Mouse (Mus musculus) lung, postnatal 10 days (tissue): ENCODE measurements around the gene Dcp1b.

ENCODE experiments used
- DNase-seq: peaks from one replicate; pipeline ENCODE4 v3.0.0; 2021

Dcp1b gene

GRCm38 (mm10) chr6:119235441-119235840, 60.4 kb downstream of the Dcp1b start:
- no peak for DNase-seq

GRCm38 (mm10) chr6:119236241-119236640, 61.2 kb downstream of the Dcp1b start, which contains the start of gene Cacna2d4:
TSS of gene Cacna2d4 (plus strand) at chr6:119236526.
- DNase-seq, result no peak

DNA sequence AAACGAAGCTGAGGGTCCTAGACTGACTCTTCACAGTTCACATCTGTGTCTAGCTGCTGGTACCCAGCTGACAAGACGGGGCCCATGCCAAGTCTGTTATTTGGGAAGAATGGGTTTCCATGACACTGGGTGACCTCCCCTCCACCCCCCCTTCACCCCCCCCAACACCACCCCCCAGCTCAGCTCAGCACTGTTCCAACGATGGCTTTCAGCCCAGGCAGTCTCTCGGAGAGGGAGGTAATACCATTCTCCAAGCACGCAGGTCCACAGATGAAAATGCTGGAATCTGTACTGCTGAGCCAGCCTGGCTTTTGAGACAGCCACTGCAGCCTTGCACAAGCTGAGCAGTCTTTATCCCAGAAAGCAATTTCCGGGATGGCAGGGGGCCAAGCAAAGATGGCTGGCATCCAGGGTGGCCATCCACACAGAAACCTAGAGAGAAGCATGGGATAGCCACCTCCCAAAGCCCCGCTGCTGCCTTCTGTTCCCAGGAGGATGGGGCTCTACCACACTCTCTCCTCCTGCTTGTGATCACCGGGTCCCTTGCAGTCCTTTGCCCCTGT, 62.5 kb downstream of the Dcp1b start:
- peak; percentile 86 for DNase-seq

DNA sequence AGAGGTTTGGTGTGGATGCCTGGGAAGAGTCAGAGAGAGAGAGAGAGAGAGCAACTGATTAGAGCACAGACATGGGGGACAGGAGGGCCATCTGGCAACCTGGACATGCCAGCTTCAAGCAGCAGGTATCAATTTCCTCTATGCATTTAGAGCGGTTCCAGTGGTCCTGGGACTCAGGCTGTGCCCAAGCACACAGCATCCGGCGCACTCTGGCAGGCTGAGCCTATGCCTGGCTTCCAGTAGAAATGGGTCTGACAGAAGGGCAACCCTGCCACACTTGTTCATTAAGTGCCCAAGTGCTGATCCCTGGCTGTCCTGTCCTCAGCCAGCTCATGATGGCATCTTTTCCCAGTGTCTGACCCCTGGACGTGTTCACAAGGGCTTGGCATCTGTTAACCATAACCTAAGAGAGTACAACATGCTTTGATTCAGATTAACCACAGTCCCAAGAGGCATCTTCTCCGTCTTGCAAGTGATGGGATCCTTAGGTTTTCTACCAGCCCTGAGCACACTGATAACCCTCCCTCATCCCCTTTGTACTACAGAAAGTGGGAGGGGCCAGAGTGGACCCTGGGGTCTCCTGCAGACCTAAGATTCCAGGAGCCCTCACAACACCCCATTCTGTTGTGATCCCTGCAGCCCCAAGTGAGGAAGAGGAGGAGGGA, 64.4 kb downstream of the Dcp1b start:
- DNase-seq, result no peak

- no peak for DNase-seq
Measured at GRCm38 (mm10) chr6:119240256-119240655, 65.2 kb downstream of the Dcp1b start.

- no peak for DNase-seq
Measured at GRCm38 (mm10) chr6:119240871-119241705, 66.0 kb downstream of the Dcp1b start.

DNA sequence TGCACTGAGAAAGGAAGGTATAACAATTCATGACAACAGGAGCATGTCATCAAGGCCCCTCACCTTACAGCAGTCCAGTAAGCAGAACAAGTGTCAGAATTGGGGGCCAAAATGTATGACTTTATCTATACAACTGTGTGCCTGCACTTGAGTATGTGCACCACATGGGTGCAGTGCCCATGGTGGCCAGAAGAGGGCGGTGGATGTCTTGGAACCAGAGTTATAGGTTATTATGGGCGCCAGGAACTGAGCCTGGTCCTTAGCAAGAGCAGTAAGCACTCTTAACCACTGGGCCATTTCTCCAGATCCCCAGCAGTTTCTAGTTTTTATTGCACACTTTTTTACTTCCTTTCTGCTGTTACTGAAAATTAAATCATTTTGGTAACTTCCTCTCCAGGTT, 71.0 kb downstream of the Dcp1b start:
- DNase-seq, result no peak

DNA sequence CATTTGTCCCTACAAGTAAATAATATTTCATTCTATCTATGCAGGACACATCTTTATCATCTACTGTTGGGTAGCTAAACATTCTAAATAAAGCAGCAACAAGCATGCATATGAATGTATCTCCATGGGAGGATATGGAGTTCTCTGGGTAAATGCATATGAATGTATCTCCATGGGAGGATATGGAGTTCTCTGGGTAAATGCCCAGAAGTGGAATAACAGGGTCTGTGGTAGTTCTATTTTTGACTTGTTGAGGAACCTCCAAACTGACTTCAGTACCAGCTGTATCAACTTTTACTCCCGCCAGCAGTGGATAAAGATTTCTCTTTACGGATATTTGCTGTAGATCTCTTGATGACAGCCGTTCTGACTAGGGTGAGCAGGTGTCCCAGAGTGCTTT, 73.5 kb downstream of the Dcp1b start:
- no peak for DNase-seq

- DNase-seq, result no peak
Measured at GRCm38 (mm10) chr6:119249726-119250125, 74.7 kb downstream of the Dcp1b start.

GRCm38 (mm10) chr6:119251704-119252103, 76.7 kb downstream of the Dcp1b start:
- DNase-seq, result no peak
